Mouse (Mus musculus) common myeloid progenitor, adult 5-6 weeks (primary cell): ENCODE measurements around the gene Rnf126. TPM values are rescaled to one million over a fixed set of nuclear protein-coding genes. Genes with fewer than 3 reads are reported as not detected.

Experiments
- ATAC-seq: replicated peaks from 2 replicates; pipeline ENCODE4 v1.8.0; 2016; ENCODE audit warnings: low read depth, mild to moderate bottlenecking, moderate TSS enrichment, inconsistent platforms; ENCODE audit not compliant: poor library complexity, severe bottlenecking
- total RNA-seq: library from RNA; stranded (forward); fragments of 200-1000, 187-1606 nt; gene quantifications from 2 replicates; pipeline ENCODE4 v1.2.3, GENCODE M21; 2017

Gene Rnf126
- total RNA-seq, result 12.9 and 21.0 TPM in 2 replicates

GRCm38 (mm10) chr10:79766508-79767325, at the start of gene Rnf126:
Gene Rnf126 (minus strand): TSS chr10:79766952.
- ATAC-seq, result peak; percentile 89

GRCm38 (mm10) chr10:79815671-79816494, 49.1 kb upstream of the Rnf126 start:
- no peak for ATAC-seq

GRCm38 (mm10) chr10:79814271-79814842, 47.6 kb upstream of the Rnf126 start:
- ATAC-seq, result no peak

GRCm38 (mm10) chr10:79811736-79812637, 45.2 kb upstream of the Rnf126 start:
- peak; percentile 93 for ATAC-seq

GRCm38 (mm10) chr10:79808728-79809127, 42.0 kb upstream of the Rnf126 start:
- no peak for ATAC-seq

- no peak for ATAC-seq
Measured at GRCm38 (mm10) chr10:79807826-79808225, 41.1 kb upstream of the Rnf126 start.

GRCm38 (mm10) chr10:79806972-79807371, 40.2 kb upstream of the Rnf126 start:
- ATAC-seq, result no peak

- ATAC-seq, result no peak
Measured at GRCm38 (mm10) chr10:79806331-79806730, 39.6 kb upstream of the Rnf126 start.

- no peak for ATAC-seq
Measured at GRCm38 (mm10) chr10:79805636-79806035, 38.9 kb upstream of the Rnf126 start.

- ATAC-seq, result no peak
Measured at GRCm38 (mm10) chr10:79803716-79804323, 37.1 kb upstream of the Rnf126 start.

GRCm38 (mm10) chr10:79802331-79802971, 35.7 kb upstream of the Rnf126 start:
- ATAC-seq, result no peak

- ATAC-seq, result no peak
Measured at GRCm38 (mm10) chr10:79801837-79802236, 35.1 kb upstream of the Rnf126 start.

- no peak for ATAC-seq
Measured at GRCm38 (mm10) chr10:79800508-79800907, 33.8 kb upstream of the Rnf126 start.

GRCm38 (mm10) chr10:79798289-79798928, 31.7 kb upstream of the Rnf126 start:
- ATAC-seq, result peak; percentile 88

- peak; percentile 27 for ATAC-seq
Measured at GRCm38 (mm10) chr10:79797326-79797725, 30.6 kb upstream of the Rnf126 start.

GRCm38 (mm10) chr10:79795905-79796304, 29.2 kb upstream of the Rnf126 start:
- ATAC-seq, result no peak

- ATAC-seq, result no peak
Measured at GRCm38 (mm10) chr10:79794491-79794931, 27.8 kb upstream of the Rnf126 start.

- no peak for ATAC-seq
Measured at GRCm38 (mm10) chr10:79793738-79794490, 27.2 kb upstream of the Rnf126 start.
